Mouse (Mus musculus): Measurements from ENCODE around the gene Rph3al. TPM values are rescaled to one million over a fixed set of nuclear protein-coding genes. Genes with fewer than 3 reads are reported as not detected.

The Rph3al gene
- polyA plus RNA-seq, 1 experiment from 2014 or later = 2.4 TPM

DNA sequence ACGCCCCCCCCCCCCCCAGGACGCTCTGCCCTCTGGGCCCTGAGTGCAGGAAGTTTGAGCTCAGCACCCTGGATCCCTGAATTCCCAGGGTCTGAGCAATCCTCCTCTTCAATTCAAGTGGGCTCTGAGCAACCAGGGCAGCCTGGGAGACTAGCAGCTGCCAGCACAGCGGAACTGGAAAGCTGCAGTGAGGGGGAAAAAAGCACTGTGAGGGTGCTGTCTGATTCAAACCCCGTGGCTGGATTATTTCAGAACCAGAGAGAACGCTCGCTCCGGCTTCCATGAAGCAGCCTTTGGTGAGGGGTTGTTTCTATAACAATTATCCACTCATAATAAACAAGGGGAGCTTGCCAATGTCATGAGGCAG lies 73.0 kb downstream of the Rph3al start:
- H3K27ac ChIP-seq = peak overlapping the region; percentile 70

DNA sequence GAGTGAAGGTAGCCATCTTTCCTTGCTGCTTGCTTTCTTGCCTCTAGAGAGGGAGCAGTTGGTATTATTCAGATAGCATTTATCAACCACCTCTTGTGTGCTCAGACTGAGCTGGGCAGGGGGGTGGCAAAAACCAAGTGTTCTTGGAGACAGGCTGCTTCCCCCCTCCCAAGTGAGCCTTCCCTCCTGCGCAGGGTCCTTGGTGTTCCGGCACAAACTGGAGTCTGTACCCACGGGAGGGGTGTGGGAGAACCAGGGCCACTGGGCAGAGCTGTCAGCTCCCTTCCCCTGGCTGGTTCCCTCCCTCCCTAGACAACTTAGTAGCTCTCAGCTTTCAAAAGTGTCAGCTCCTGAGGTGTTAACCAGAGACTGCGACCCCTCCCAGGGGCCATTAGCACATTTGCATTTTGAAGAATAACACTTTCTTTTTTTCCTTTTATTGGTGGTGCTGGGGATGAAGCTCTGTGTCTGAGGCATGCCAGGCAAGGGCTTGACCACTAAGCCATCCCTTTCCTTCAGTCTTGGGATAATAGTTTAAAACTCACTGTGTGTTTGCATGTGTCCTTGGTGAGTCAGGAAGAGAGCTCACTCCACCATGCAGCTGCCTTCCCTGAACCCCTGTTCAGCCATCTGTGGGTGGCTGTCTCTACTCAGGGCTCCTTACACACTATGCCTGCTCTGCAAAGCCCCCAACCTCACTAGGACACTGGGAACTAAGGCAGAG lies 73.5 kb downstream of the Rph3al start:
- H3K4me3 ChIP-seq = no peak overlapping the region
- no peaks in the 10 kb centered on the region for H3K9me3 ChIP-seq (replicated peaks)
- H3K27me3 ChIP-seq (ENCODE audit: low read depth, poor library complexity, severe bottlenecking) = peaks cover 6% of the 10 kb centered on the region
- no peaks in the 10 kb centered on the region for H3K36me3 ChIP-seq
- 18% methylated on average over 4 of the region's 4 CpGs for WGBS
- peaks cover 46% of the 10 kb centered on the region for H3K4me1 ChIP-seq
- peak overlapping the region; percentile 70 for H3K27ac ChIP-seq
- DNase-seq (ENCODE audit: low spot score) = no peak

More for the DNA sequence above, 73.0 kb downstream of the Rph3al start:
- H3K4me1 ChIP-seq = peaks cover 49% of the 10 kb centered on the region
- H3K27me3 ChIP-seq (ENCODE audit: low read depth, poor library complexity, severe bottlenecking) = peaks cover 10% of the 10 kb centered on the region
- H3K4me3 ChIP-seq = no peak overlapping the region
- no peak for DNase-seq (ENCODE audit: low spot score)
- WGBS = 31% methylated on average over 7 of the region's 7 CpGs
- H3K9me3 ChIP-seq (replicated peaks) = no peaks in the 10 kb centered on the region
- H3K36me3 ChIP-seq = no peaks in the 10 kb centered on the region

DNA sequence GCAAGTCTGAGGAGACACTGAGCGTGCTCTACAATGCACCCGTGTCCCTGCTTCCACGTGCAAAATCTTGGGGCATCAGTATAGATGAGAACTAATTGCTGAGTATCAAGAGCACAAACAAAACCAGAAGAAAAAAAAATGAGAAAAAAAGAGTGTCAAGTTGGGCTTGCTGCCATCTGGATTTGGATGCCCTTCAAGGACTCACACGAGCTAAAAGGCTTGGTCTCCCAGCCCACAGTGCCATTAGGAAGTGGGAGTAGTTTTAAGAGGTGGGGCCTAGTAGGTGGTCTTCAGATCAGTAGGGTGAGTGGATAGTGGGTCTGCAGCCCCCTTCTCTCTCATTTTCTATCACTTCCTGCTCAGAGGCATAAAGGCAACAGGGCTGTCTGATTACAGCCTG lies 75.8 kb downstream of the Rph3al start:
- Histone ChIP-seq H3K9me3 (replicated peaks) (no peaks in the 10 kb centered on the region), H3K4me1 (peaks cover 46% of the 10 kb centered on the region), H3K27me3 (ENCODE audit: low read depth, poor library complexity, severe bottlenecking) (no peaks in the 10 kb centered on the region), H3K36me3 (no peaks in the 10 kb centered on the region), H3K4me3 (no peak overlapping the region), H3K27ac (no peak overlapping the region)
- WGBS = 84% methylated on average over 4 of the region's 4 CpGs
- no peak for DNase-seq (ENCODE audit: low spot score)

DNA sequence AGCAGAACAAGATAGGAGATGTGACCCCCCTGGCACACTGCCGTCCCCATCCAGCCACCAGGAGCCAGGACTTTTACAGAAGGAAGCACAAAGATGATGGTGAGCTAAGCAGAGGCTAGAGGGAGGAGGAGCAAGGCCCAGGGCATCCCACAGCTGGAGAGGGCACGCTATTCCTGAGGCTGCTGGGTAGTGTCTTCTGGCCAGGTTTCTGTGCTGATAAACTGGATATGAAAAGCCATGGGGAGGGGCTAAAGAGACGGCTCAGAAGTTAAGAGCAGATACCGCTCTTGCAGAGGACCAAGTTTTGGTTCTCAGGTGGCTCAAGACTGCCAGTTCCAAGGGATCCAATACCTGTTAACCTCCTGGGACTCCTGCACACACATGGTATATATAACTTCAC lies 76.6 kb downstream of the Rph3al start:
- peaks cover 44% of the 10 kb centered on the region for H3K4me1 ChIP-seq
- no peak overlapping the region for H3K27ac ChIP-seq
- WGBS = 75% methylated on average over 4 of the region's 4 CpGs
- no peaks in the 10 kb centered on the region for H3K36me3 ChIP-seq
- H3K27me3 ChIP-seq (ENCODE audit: low read depth, poor library complexity, severe bottlenecking) = no peaks in the 10 kb centered on the region
- no peak overlapping the region for H3K4me3 ChIP-seq
- no peak for DNase-seq (ENCODE audit: low spot score)
- H3K9me3 ChIP-seq (replicated peaks) = no peaks in the 10 kb centered on the region

DNA sequence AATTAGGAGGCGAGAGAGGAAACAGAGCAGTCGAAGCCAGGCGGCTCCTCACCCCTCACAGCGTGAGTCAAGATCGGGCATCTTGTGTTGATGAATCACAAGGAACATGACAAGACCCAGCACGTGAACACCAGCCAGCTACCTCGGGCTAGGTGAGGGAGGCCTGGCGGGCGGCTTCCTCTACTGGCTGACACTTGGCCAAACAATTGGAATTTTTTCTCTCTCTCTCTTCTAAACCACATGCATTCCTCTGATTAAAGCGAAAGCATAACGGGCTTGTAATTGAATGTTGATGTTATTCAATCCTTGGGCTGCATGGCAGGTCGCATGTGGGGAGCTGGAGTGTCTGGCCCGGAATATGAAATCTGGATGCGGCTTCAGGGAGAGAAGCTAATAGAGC lies 77.0 kb downstream of the Rph3al start:
- Histone ChIP-seq H3K27me3 (ENCODE audit: low read depth, poor library complexity, severe bottlenecking) (no peaks in the 10 kb centered on the region), H3K36me3 (no peaks in the 10 kb centered on the region), H3K9me3 (replicated peaks) (no peaks in the 10 kb centered on the region), H3K4me3 (no peak overlapping the region), H3K4me1 (peaks cover 40% of the 10 kb centered on the region), H3K27ac (no peak overlapping the region)
- WGBS = 69% methylated on average over 14 of the region's 14 CpGs
- DNase-seq (ENCODE audit: low spot score) = no peak

DNA sequence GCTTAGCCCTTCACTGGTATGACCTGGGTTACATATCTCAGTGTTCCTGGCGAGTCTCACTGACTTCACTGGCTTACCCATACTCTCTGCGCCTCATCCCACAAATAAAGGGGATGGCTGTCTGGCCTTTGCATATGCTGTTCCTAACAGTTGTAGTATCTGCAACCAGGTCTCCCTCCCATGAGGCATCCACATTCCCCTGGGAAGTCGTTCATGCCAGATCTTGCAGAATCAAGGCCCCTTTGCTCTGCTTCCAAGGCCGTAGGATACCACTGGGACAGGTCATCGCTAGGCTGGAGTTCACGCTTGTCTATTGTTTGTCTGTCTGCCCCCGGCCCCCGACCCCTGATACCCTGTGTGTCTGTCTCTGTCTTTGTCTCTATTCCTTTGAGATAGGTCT lies 78.8 kb downstream of the Rph3al start:
- no peaks in the 10 kb centered on the region for H3K27me3 ChIP-seq (ENCODE audit: low read depth, poor library complexity, severe bottlenecking)
- no peak overlapping the region for H3K4me3 ChIP-seq
- no peaks in the 10 kb centered on the region for H3K9me3 ChIP-seq (replicated peaks)
- 81% methylated on average over 8 of the region's 8 CpGs for WGBS
- DNase-seq (ENCODE audit: low spot score) = no peak
- H3K36me3 ChIP-seq = no peaks in the 10 kb centered on the region
- peaks cover 22% of the 10 kb centered on the region for H3K4me1 ChIP-seq
- no peak overlapping the region for H3K27ac ChIP-seq

DNA sequence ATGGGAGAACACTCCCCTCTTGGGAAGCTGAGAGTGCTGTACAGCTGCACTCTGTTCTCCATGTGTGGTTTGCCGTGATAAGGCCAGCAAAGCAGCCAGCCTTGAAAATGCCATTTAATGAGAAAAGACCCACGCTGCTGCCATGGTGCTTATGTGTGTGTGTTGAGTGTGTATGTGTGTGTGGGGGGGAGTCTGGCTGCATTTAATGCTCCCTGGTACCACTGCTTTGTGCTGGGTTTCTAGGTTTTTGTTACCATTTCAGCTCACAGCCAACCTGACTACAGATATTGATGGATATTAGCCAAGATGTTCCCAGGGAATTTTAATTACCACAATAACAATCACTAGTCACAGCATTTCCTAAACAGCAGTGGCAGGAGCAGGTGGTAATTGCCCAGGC lies 79.3 kb downstream of the Rph3al start:
- no peaks in the 10 kb centered on the region for H3K36me3 ChIP-seq
- 83% methylated on average over 2 of the region's 2 CpGs for WGBS
- no peak for DNase-seq (ENCODE audit: low spot score)
- H3K4me3 ChIP-seq = no peak overlapping the region
- H3K27me3 ChIP-seq (ENCODE audit: low read depth, poor library complexity, severe bottlenecking) = no peaks in the 10 kb centered on the region
- H3K27ac ChIP-seq = no peak overlapping the region
- H3K9me3 ChIP-seq (replicated peaks) = no peaks in the 10 kb centered on the region
- peaks cover 18% of the 10 kb centered on the region for H3K4me1 ChIP-seq

DNA sequence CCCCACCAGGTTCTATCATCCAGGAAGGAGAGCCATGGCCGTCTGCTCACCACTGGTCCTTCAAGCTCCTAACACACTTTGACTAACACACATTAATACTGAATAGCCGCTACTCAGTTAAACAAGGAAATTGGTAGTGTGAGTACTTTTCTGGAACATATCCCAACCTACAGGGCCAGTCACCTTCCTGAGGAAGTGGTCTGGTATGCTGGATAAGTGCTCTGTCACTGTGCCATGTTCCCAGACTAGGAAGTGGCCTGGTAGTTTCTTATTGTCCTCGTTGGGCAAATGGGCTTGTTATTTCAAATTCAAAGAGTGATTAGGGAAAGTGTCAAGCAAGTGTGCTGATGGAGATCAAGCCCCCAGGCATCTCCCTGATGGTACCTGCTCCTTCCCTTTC lies 80.4 kb downstream of the Rph3al start:
- 76% methylated on average over 3 of the region's 3 CpGs for WGBS
- no peak overlapping the region for H3K27ac ChIP-seq
- no peak overlapping the region for H3K4me3 ChIP-seq
- DNase-seq (ENCODE audit: low spot score) = no peak
- no peaks in the 10 kb centered on the region for H3K36me3 ChIP-seq
- peaks cover 17% of the 10 kb centered on the region for H3K4me1 ChIP-seq
- H3K27me3 ChIP-seq (ENCODE audit: low read depth, poor library complexity, severe bottlenecking) = no peaks in the 10 kb centered on the region
- no peaks in the 10 kb centered on the region for H3K9me3 ChIP-seq (replicated peaks)

DNA sequence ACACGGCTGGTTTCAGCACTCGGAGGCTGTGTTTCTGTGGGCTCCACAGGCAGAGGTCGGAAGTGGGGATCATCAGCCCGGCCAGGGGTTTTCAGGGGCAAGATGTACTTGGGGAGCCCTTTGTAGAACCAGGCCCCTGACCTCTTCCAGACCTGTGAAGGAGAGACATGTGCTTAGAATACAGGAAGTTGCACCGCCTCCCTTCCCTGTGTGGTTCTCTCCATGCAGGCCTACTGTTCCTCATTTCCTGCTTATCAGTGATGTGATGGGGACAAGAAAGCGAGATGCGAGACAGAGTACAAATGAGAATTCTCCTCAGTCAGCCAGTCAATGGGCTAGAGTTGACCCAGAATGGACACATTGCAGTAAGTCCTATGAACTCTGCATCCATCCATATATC lies 83.9 kb downstream of the Rph3al start:
- Histone ChIP-seq H3K9me3 (replicated peaks) (no peaks in the 10 kb centered on the region), H3K36me3 (no peaks in the 10 kb centered on the region), H3K27me3 (ENCODE audit: low read depth, poor library complexity, severe bottlenecking) (no peaks in the 10 kb centered on the region), H3K27ac (peak overlapping the region; percentile 46; the same call in 1 of the 2 replicates), H3K4me3 (no peak overlapping the region), H3K4me1 (no peaks in the 10 kb centered on the region; the same call in 1 of the 2 replicates)
- WGBS = 87% methylated on average over 7 of the region's 7 CpGs
- DNase-seq (ENCODE audit: low spot score) = no peak

DNA sequence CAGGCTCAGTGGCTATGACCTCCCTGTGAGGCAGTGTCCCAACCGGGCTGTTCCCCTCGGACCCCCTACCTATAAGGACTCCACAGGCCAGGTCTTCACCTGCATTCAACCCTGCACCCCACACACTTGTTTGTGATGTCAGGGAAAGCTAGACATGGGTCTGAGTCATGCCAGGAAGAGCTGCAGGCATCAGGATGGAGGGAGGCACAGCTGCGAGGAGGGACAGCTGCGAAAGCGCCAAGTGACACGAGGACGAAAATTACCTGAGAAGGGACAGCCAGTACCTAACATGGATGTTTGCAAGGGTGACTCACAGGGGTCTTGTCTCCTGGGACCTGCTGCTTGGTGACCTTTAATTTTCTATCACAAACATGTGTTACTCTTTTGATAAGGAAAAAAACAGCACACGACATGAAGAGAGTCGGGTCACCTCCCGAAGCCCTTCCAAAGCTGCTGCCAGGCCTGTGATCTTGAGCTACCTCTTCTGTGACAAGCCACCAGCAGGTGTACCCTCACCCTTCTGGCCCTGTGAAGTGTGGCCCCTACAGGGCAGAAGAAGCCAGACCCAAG lies 85.1 kb downstream of the Rph3al start:
- H3K27ac ChIP-seq = no peak overlapping the region
- no peaks in the 10 kb centered on the region for H3K4me1 ChIP-seq
- H3K27me3 ChIP-seq (ENCODE audit: low read depth, poor library complexity, severe bottlenecking) = no peaks in the 10 kb centered on the region
- 87% methylated on average over 10 of the region's 10 CpGs for WGBS
- no peak for DNase-seq (ENCODE audit: low spot score)
- H3K9me3 ChIP-seq (replicated peaks) = no peaks in the 10 kb centered on the region
- H3K4me3 ChIP-seq = no peak overlapping the region
- no peaks in the 10 kb centered on the region for H3K36me3 ChIP-seq

DNA sequence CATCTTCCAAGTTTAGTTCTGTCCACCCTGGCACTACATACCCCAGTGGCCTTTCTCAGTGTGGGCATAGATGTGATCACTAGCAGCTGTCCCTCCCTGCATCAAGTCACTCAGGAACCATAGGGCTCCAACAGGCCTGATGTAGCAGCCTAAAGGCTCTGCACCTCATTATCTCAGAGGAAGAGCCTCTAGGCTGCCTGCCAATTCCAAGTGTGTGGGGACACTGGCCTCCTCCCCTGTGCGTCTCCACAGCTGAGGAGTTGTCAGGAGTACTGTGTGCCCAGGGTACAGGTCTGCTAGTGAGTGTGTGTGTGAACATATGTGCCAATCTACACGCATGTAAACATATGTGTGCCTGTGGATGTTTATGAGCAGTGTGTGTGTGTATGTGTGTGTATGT lies 85.7 kb downstream of the Rph3al start:
- Histone ChIP-seq H3K27me3 (ENCODE audit: low read depth, poor library complexity, severe bottlenecking) (no peaks in the 10 kb centered on the region), H3K9me3 (replicated peaks) (no peaks in the 10 kb centered on the region), H3K4me1 (no peaks in the 10 kb centered on the region), H3K36me3 (no peaks in the 10 kb centered on the region), H3K4me3 (no peak overlapping the region), H3K27ac (no peak overlapping the region)
- WGBS = 88% methylated on average over 2 of the region's 2 CpGs
- DNase-seq (ENCODE audit: low spot score) = no peak

DNA sequence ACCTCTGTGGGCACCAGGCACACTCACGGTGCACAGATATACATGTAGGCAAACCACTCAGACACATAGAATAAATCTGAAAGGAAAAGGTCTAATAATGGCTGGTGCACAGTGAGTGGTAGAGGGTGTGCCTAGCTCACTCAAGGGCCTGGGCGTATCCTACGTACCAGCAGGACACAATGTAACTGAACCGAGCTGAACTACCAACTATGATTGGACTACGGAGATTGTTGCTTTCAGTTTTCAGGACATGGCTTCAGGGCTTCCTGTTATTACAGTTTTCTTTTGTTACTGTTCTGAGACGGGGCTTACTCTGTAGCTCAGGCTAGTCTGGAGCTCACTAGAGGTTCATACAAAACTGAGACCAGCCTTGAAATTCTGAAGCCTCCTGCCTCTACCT lies 88.7 kb downstream of the Rph3al start:
- H3K9me3 ChIP-seq (replicated peaks) = no peaks in the 10 kb centered on the region
- WGBS = 93% methylated on average over 6 of the region's 6 CpGs
- H3K4me3 ChIP-seq = no peak overlapping the region
- no peaks in the 10 kb centered on the region for H3K27me3 ChIP-seq (ENCODE audit: low read depth, poor library complexity, severe bottlenecking)
- H3K27ac ChIP-seq = no peak overlapping the region
- no peaks in the 10 kb centered on the region for H3K36me3 ChIP-seq
- DNase-seq (ENCODE audit: low spot score) = no peak
- H3K4me1 ChIP-seq = peaks cover 23% of the 10 kb centered on the region

DNA sequence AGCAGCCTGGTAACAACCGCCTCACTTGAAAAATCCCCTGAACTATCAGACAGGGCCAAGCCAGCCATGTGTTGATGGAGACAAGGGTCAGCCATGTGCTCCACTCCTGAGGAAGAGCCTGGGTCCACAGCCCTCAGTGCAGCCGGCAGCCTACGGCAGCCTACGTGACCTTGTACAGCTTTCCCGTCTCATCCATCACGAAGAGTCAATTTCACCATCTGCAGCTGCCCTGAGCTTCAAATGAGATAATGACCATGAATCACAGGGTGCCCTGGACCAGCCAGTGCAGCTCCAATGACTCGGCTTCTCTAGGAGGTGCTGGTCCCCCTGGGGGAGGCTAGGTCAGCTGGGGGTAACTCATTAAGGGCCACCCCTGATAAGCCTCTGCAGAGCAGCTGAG lies 91.6 kb downstream of the Rph3al start:
- no peak for DNase-seq (ENCODE audit: low spot score)
- H3K27me3 ChIP-seq (ENCODE audit: low read depth, poor library complexity, severe bottlenecking) = peaks cover 5% of the 10 kb centered on the region
- 36% methylated on average over 7 of the region's 7 CpGs for WGBS
- H3K27ac ChIP-seq = no peak overlapping the region; the same call in 1 of the 2 replicates
- H3K9me3 ChIP-seq (replicated peaks) = no peaks in the 10 kb centered on the region
- H3K4me1 ChIP-seq = peaks cover 49% of the 10 kb centered on the region
- H3K36me3 ChIP-seq = no peaks in the 10 kb centered on the region
- H3K4me3 ChIP-seq = no peak overlapping the region

DNA sequence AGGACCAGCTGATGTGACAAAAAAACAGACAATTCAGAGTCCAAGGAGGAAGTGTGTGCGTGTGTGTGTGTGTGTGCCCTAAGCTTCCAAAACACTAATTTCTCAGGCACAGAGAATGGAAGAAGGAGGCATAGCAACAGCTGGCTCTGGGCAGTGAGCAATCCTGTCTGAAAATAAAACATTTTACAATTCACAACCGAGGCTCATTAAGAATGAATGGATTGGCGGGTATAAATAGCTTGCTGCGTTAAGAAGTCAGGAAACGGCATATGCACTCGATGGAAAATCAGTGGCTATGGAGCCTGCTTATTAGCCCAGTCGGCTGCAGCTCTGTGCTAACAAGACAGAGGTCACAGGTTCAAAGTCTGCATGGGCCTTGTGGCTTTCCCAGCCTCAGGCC lies 92.6 kb downstream of the Rph3al start:
- 42% methylated on average over 7 of the region's 7 CpGs for WGBS
- Histone ChIP-seq H3K36me3 (no peaks in the 10 kb centered on the region), H3K4me1 (peaks cover 56% of the 10 kb centered on the region), H3K27ac (no peak overlapping the region), H3K4me3 (no peak overlapping the region), H3K9me3 (replicated peaks) (no peaks in the 10 kb centered on the region), H3K27me3 (ENCODE audit: low read depth, poor library complexity, severe bottlenecking) (peaks cover 11% of the 10 kb centered on the region)
- no peak for DNase-seq (ENCODE audit: low spot score)
